Mouse (Mus musculus) megakaryocyte, adult 5-6 weeks (primary cell): Measurements from ENCODE around the gene Ttc27. TPM values are rescaled to one million over a fixed set of nuclear protein-coding genes. Genes with fewer than 3 reads are reported as not detected.

ENCODE experiments used
- ATAC-seq: 2 replicates; pipeline ENCODE4 v1.8.0; 2016; ENCODE audit warnings: mild to moderate bottlenecking, inconsistent platforms; ENCODE audit not compliant: poor library complexity, severe bottlenecking
- total RNA-seq, 2 experiments: library from RNA; stranded (forward) in 1 of 2; stranded (reverse) in 1 of 2; fragments of 153-499, 151-499 nt in 1 of 2; fragments of 221-1000, 200-1000 nt in 1 of 2; gene quantifications; 2 replicates each; pipeline versions ENCODE4 v1.2.3 to v1.2.4; 2015 to 2017

Ttc27 gene
- total RNA-seq, 2 experiments from 2014 or later, result 13.7 to 14.0 TPM

- no peak for ATAC-seq
Observed at GRCm38 (mm10) chr17:74752906-74753627, 35.5 kb downstream of the Ttc27 start.

GRCm38 (mm10) chr17:74753628-74754104 is 36.1 kb downstream of the Ttc27 start:
- no peak for ATAC-seq

- ATAC-seq, result no peak
Observed at GRCm38 (mm10) chr17:74754369-74755118, 37.0 kb downstream of the Ttc27 start.

GRCm38 (mm10) chr17:74769390-74769811 is 51.9 kb downstream of the Ttc27 start:
- no peak for ATAC-seq

- ATAC-seq, result no peak
Observed at GRCm38 (mm10) chr17:74772364-74772763, 54.8 kb downstream of the Ttc27 start.

- ATAC-seq, result no peak
Observed at GRCm38 (mm10) chr17:74773556-74773955, 56.0 kb downstream of the Ttc27 start.

GRCm38 (mm10) chr17:74780133-74780532 is 62.6 kb downstream of the Ttc27 start:
- no peak for ATAC-seq

- ATAC-seq, result no peak
Observed at GRCm38 (mm10) chr17:74780627-74781026, 63.1 kb downstream of the Ttc27 start.

GRCm38 (mm10) chr17:74781911-74782310 is 64.4 kb downstream of the Ttc27 start:
- no peak for ATAC-seq

GRCm38 (mm10) chr17:74785586-74785985 is 68.1 kb downstream of the Ttc27 start:
- no peak for ATAC-seq

GRCm38 (mm10) chr17:74786198-74786734 is 68.7 kb downstream of the Ttc27 start:
- ATAC-seq, result no peak

GRCm38 (mm10) chr17:74796023-74796699 is 78.6 kb downstream of the Ttc27 start:
- ATAC-seq, result no peak

- ATAC-seq, result no peak
Observed at GRCm38 (mm10) chr17:74799865-74800264, 82.3 kb downstream of the Ttc27 start.

GRCm38 (mm10) chr17:74802765-74803164 is 85.2 kb downstream of the Ttc27 start:
- peak; percentile 88 for ATAC-seq

- ATAC-seq, result peak; percentile 63
Observed at GRCm38 (mm10) chr17:74803835-74804234, 86.3 kb downstream of the Ttc27 start.

GRCm38 (mm10) chr17:74804321-74804930 is 86.9 kb downstream of the Ttc27 start:
- no peak for ATAC-seq

- ATAC-seq, result peak; percentile 15
Observed at GRCm38 (mm10) chr17:74807509-74808248, 90.1 kb downstream of the Ttc27 start.

- peak; percentile 73 for ATAC-seq
Observed at GRCm38 (mm10) chr17:74808330-74808729, 90.8 kb downstream of the Ttc27 start.

- ATAC-seq, result no peak
Observed at GRCm38 (mm10) chr17:74808901-74809300, 91.4 kb downstream of the Ttc27 start.
